Mouse (Mus musculus): ENCODE measurements at regions not wholly inside any gene's neighbourhood (a gene's known extent, or its start where the extent isn't known, plus 50 kb on each side); places are given as distances from the start of the nearest gene placed in this dataset.

DNA sequence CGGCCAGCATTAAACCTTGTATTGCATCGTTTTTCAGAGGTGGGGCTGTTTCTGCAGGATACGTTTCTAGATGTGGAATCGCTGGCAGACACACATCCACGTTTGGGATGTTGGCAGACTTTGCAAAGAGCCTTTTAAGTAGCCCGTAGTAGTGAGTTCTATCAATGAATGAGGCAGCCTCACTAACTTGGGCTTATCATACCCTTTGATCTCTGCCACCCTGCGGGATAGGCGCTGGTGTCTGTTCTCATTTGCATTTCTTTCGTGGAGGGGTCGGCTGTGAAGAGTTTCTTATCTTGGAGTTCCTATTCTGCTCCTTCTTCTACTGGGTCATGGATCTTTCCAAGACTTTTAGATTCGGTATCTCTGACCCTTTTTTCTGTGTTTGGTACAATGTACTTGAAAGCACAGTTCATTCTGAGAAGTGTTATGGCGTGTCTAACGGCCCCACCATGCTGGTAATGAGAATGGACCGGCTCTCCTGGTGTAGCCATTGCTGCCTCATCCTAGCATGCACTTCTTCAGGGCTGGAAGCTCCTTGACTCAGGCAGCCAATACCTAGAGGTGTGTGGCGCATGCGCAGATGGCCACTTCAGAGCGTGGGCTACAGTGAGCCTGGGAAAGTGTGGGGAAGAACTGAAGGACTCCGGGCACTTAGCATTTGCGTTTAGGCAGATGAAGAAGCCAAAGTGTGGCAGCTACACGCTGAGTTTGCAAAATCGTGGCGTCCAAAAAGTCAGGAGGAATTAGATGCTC, 158.1 kb upstream of the Mrps10 start:
- no peak overlapping the region for H3K4me3 ChIP-seq (ENCODE audit: low read depth, low read length)

DNA sequence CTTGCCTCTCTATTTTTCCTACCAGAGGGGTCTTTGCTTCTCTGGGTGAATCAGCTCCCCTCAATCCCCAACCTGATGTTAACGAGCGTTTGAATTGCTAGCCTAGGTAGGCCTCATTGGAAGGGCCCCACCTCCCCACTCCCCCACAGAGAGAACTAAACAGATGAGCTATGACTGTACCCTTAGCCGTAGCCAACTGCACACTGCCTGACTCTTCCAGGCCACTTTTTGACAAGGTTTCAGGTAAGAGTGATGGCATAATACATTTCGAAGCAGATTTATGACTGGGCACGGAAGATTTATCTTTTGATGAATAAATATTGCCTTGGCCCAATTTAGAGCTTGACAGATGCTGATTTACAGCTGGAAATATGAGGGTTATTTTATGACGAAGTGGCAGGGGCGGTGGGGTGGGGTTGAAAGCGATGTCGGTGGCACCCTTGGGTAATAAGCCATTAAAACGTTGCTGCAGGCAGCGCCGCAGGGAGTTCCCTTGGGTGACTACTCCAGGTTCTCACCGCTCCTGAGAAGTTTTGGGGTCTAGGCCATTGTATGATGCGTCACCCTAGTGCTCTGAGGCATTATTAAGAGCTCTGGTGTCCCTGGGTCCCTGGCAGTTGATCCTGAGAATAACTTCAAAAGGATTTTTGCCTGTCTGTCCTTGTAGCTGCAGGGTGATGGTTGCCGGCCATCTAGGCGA, 159.7 kb upstream of the Mrps10 start:
- Histone ChIP-seq H3K9me3 (replicated peaks) (no peaks in the 10 kb centered on the region), H3K4me1 (ENCODE audit: insufficient read depth, low read depth, low read length) (peaks cover 49% of the 10 kb centered on the region), H3K27me3 (ENCODE audit: insufficient read depth, low read length) (peaks cover 2% of the 10 kb centered on the region; the same call in 1 of the 2 replicates), H3K36me3 (replicated peaks) (no peaks in the 10 kb centered on the region), H3K4me3 (ENCODE audit: low read depth, low read length) (no peak overlapping the region)
- TF ChIP-seq POLR2AphosphoS5 (IDR thresholded peaks at IDR 0.05; ENCODE audit: insufficient replicate concordance, low read depth, low read length) (no peak), CTCF (IDR thresholded peaks at IDR 0.05; ENCODE audit: low read depth, low read length) (no peak), GATA1 (IDR thresholded peaks at IDR 0.05; ENCODE audit: borderline replicate concordance, low read length) (no peak), GATA2 (IDR thresholded peaks at IDR 0.05; ENCODE audit: borderline replicate concordance, low read depth, low read length) (no peak), TAL1 (conservative IDR thresholded peaks at IDR 0.05; ENCODE audit: low read depth, low read length) (no peak)
- ATAC-seq (ENCODE audit: extremely low read depth, insufficient number of reproducible peaks, low FRiP score, poor library complexity, severe bottlenecking) (no peak), DNase-seq (ENCODE audit: low spot score) (no peak)

More for the DNA sequence above, 158.1 kb upstream of the Mrps10 start:
- DNase-seq (ENCODE audit: low spot score), result peak; percentile 16
- Histone ChIP-seq H3K4me1 (ENCODE audit: insufficient read depth, low read depth, low read length) (peaks cover 43% of the 10 kb centered on the region), H3K9me3 (replicated peaks) (no peaks in the 10 kb centered on the region), H3K27me3 (ENCODE audit: insufficient read depth, low read length) (peaks cover 2% of the 10 kb centered on the region; the same call in 1 of the 2 replicates), H3K36me3 (replicated peaks) (no peaks in the 10 kb centered on the region)
- ATAC-seq (ENCODE audit: extremely low read depth, insufficient number of reproducible peaks, low FRiP score, poor library complexity, severe bottlenecking), result no peak
- no peak for TF ChIP-seq CTCF (IDR thresholded peaks at IDR 0.05; ENCODE audit: low read depth, low read length)
- no peak for TF ChIP-seq POLR2AphosphoS5 (IDR thresholded peaks at IDR 0.05; ENCODE audit: insufficient replicate concordance, low read depth, low read length)
- no peak for TF ChIP-seq TAL1 (conservative IDR thresholded peaks at IDR 0.05; ENCODE audit: low read depth, low read length)
- no peak for TF ChIP-seq GATA1 (IDR thresholded peaks at IDR 0.05; ENCODE audit: borderline replicate concordance, low read length)
- TF ChIP-seq GATA2 (IDR thresholded peaks at IDR 0.05; ENCODE audit: borderline replicate concordance, low read depth, low read length), result no peak

GRCm38 (mm10) chr17:47207471-47207870, 161.2 kb upstream of the Mrps10 start:
- Histone ChIP-seq H3K4me3 (ENCODE audit: low read depth, low read length) (no peak overlapping the region), H3K4me1 (ENCODE audit: insufficient read depth, low read depth, low read length) (peaks cover 54% of the 10 kb centered on the region), H3K9me3 (replicated peaks) (no peaks in the 10 kb centered on the region), H3K27me3 (ENCODE audit: insufficient read depth, low read length) (peaks cover 2% of the 10 kb centered on the region; the same call in 1 of the 2 replicates), H3K36me3 (replicated peaks) (no peaks in the 10 kb centered on the region)
- TF ChIP-seq GATA2 (IDR thresholded peaks at IDR 0.05; ENCODE audit: borderline replicate concordance, low read depth, low read length) (no peak), GATA1 (IDR thresholded peaks at IDR 0.05; ENCODE audit: borderline replicate concordance, low read length) (no peak), POLR2AphosphoS5 (IDR thresholded peaks at IDR 0.05; ENCODE audit: insufficient replicate concordance, low read depth, low read length) (no peak), TAL1 (conservative IDR thresholded peaks at IDR 0.05; ENCODE audit: low read depth, low read length) (no peak), CTCF (IDR thresholded peaks at IDR 0.05; ENCODE audit: low read depth, low read length) (no peak)
- ATAC-seq (ENCODE audit: extremely low read depth, insufficient number of reproducible peaks, low FRiP score, poor library complexity, severe bottlenecking) (no peak), DNase-seq (ENCODE audit: low spot score) (no peak)

DNA sequence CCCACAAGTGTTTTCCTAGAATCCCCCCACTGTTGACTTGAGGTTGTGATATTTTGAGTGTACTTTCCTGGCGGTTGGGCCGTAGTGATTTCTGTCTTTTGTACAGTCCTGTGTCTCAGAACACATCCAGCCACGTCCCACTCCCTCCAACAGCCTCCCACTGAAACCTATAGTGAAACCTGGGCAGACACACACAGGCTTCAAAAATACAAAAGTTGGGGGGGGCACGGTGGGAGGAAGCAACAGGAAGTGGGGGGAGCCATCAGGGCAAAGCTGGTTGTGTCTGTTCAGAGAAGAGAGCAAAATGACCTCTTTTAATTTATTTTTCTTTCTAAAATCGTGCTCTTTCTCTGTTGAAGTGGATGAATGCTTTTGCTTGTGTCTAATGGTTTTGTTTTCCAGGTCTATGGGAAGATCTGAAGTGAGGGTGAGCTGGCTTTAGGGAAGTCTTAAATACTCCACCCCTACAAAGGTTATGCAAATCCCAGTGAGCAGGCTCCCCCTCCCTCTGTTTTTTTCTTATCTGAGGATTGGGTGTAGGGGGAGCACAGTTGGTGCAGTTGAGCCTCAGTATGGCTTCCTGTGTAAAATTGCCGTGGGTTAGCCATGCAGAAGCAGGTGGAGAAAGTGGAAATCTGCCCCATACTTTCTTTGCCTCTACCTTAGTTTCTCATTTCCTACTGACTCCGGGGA, 164.1 kb upstream of the Mrps10 start:
- Histone ChIP-seq H3K9me3 (replicated peaks) (no peaks in the 10 kb centered on the region), H3K4me1 (ENCODE audit: insufficient read depth, low read depth, low read length) (peaks cover 49% of the 10 kb centered on the region), H3K4me3 (ENCODE audit: low read depth, low read length) (no peak overlapping the region; the same call in 1 of the 2 replicates), H3K27me3 (ENCODE audit: insufficient read depth, low read length) (no peaks in the 10 kb centered on the region), H3K36me3 (replicated peaks) (peaks cover 3% of the 10 kb centered on the region)
- no peak for ATAC-seq (ENCODE audit: extremely low read depth, insufficient number of reproducible peaks, low FRiP score, poor library complexity, severe bottlenecking)
- peak; percentile 22 for DNase-seq (ENCODE audit: low spot score)
- TF ChIP-seq CTCF (IDR thresholded peaks at IDR 0.05; ENCODE audit: low read depth, low read length) (no peak), TAL1 (conservative IDR thresholded peaks at IDR 0.05; ENCODE audit: low read depth, low read length) (no peak), GATA2 (IDR thresholded peaks at IDR 0.05; ENCODE audit: borderline replicate concordance, low read depth, low read length) (no peak), GATA1 (IDR thresholded peaks at IDR 0.05; ENCODE audit: borderline replicate concordance, low read length) (no peak), POLR2AphosphoS5 (IDR thresholded peaks at IDR 0.05; ENCODE audit: insufficient replicate concordance, low read depth, low read length) (no peak)

GRCm38 (mm10) chr17:47199206-47199605, 169.5 kb upstream of the Mrps10 start:
- no peak for TF ChIP-seq GATA2 (IDR thresholded peaks at IDR 0.05; ENCODE audit: borderline replicate concordance, low read depth, low read length)
- TF ChIP-seq CTCF (IDR thresholded peaks at IDR 0.05; ENCODE audit: low read depth, low read length), result no peak
- no peak for TF ChIP-seq GATA1 (IDR thresholded peaks at IDR 0.05; ENCODE audit: borderline replicate concordance, low read length)
- no peak for TF ChIP-seq TAL1 (conservative IDR thresholded peaks at IDR 0.05; ENCODE audit: low read depth, low read length)
- TF ChIP-seq POLR2AphosphoS5 (IDR thresholded peaks at IDR 0.05; ENCODE audit: insufficient replicate concordance, low read depth, low read length), result no peak
- H3K27me3 ChIP-seq (ENCODE audit: insufficient read depth, low read length), result no peaks in the 10 kb centered on the region
- H3K36me3 ChIP-seq (replicated peaks), result peaks cover 16% of the 10 kb centered on the region
- no peak for ATAC-seq (ENCODE audit: extremely low read depth, insufficient number of reproducible peaks, low FRiP score, poor library complexity, severe bottlenecking)
- DNase-seq (ENCODE audit: low spot score), result no peak
- H3K4me1 ChIP-seq (ENCODE audit: insufficient read depth, low read depth, low read length), result peaks cover 60% of the 10 kb centered on the region
- no peaks in the 10 kb centered on the region for H3K9me3 ChIP-seq (replicated peaks)
- H3K4me3 ChIP-seq (ENCODE audit: low read depth, low read length), result no peak overlapping the region
